Mouse (Mus musculus) ES-E14 (cell line): ENCODE data around the gene Gm4981. TPM values are rescaled to one million over a fixed set of nuclear protein-coding genes. Genes with fewer than 3 reads are reported as not detected.

Experiments used
- DNase-seq: peaks from one replicate; pipeline ENCODE4 v3.0.0-alpha.2; 2013; ENCODE audit warnings: low read depth, low spot score
- H3K27ac ChIP-seq: 2 replicates; pipeline ENCODE4 v1.5.1; 2012; ENCODE audit warnings: low read depth, mild to moderate bottlenecking, low read length, moderate library complexity, mixed read lengths; ENCODE audit not compliant: poor library complexity, insufficient read depth, severe bottlenecking
- H3K36me3 ChIP-seq: 2 replicates; pipeline ENCODE4 v1.6.1; 2012; ENCODE audit warnings: mild to moderate bottlenecking, low read length, moderate library complexity, mixed read lengths; ENCODE audit not compliant: control insufficient read depth, poor library complexity, insufficient read depth, severe bottlenecking
- H3K4me1 ChIP-seq, 2 experiments: fragments of 150-350 bp in 1 of 2; sonication (generic) in 1 of 2; 2 replicates each; pipeline ENCODE4 v1.6.1; 2012; ENCODE audit warnings: low read length in 2 of 2, mild to moderate bottlenecking in 1 of 2, mixed read lengths in 1 of 2; ENCODE audit not compliant: control insufficient read depth in 2 of 2, insufficient read depth in 2 of 2, poor library complexity in 1 of 2
- H3K4me3 ChIP-seq, 2 experiments: fragments of 150-350 bp in 1 of 2; sonication (generic) in 1 of 2; 2 replicates each; pipeline ENCODE4 v1.5.1; 2012; ENCODE audit warnings: low read length in 2 of 2, low read depth in 1 of 2, mild to moderate bottlenecking in 1 of 2, mixed read lengths in 1 of 2; ENCODE audit not compliant: insufficient read depth in 1 of 2, poor library complexity in 1 of 2, severe bottlenecking in 1 of 2
- H3K9ac ChIP-seq: 2 replicates; pipeline ENCODE4 v1.6.1; 2012; ENCODE audit warnings: low read depth, mild to moderate bottlenecking, low read length, mixed read lengths; ENCODE audit not compliant: poor library complexity, insufficient read depth, severe bottlenecking
- H3K9me3 ChIP-seq: fragments of 150-350 bp; sonication (generic); 2 replicates; pipeline ENCODE4 v1.6.1; 2012; ENCODE audit warnings: low read depth, mild to moderate bottlenecking, low read length; ENCODE audit not compliant: control insufficient read depth, insufficient read depth
- CHD2 ChIP-seq: IDR thresholded peaks from 2 replicates; pipeline ENCODE4 v1.6.1; 2014; ENCODE audit warnings: mild to moderate bottlenecking, low read depth, low read length, inconsistent platforms
- HCFC1 ChIP-seq: IDR thresholded peaks from 2 replicates; pipeline ENCODE4 v1.6.1; 2012; ENCODE audit warnings: low read length, inconsistent platforms, borderline replicate concordance; ENCODE audit not compliant: insufficient read depth
- MAFK ChIP-seq: IDR thresholded peaks from 2 replicates; pipeline ENCODE4 v1.6.1; 2014; ENCODE audit warnings: mild to moderate bottlenecking, low read depth, low read length, inconsistent platforms; ENCODE audit not compliant: insufficient read depth
- ZC3H11A ChIP-seq: IDR thresholded peaks from 2 replicates; pipeline ENCODE4 v1.6.1; 2012; ENCODE audit warnings: low read depth, mild to moderate bottlenecking, inconsistent platforms, low read length, borderline replicate concordance
- ZNF384 ChIP-seq: IDR thresholded peaks from 2 replicates; pipeline ENCODE4 v1.6.1; 2012; ENCODE audit warnings: low read depth, low read length, inconsistent platforms
- in situ Hi-C, 2 experiments: fragments of 600-800 bp; cut with MboI; formaldehyde crosslinking; loops; one replicate each; pipeline ENCODE4 v1.15.1; 2025; ENCODE audit warnings: low sequenced_read_pairs in 2 of 2, inconsistent platforms in 1 of 2; ENCODE audit not compliant: unreplicated experiment in 2 of 2
- total RNA-seq: library from RNA; depleted of rRNA; stranded (reverse); fragments of 300-350 nt; gene quantifications from 2 replicates; pipeline ENCODE4 v1.2.3, GENCODE M21; 2012

The Gm4981 gene
- total RNA-seq, 1 experiment, result 0.40 TPM

GRCm38 (mm10) chr10:58211213-58211612 is 25.3 kb downstream of the Gm4981 start:
- no peak overlapping the region for H3K9ac ChIP-seq
- in situ Hi-C loops, result no loop called here
- no peak overlapping the region for H3K4me3 ChIP-seq
- H3K4me1 ChIP-seq, result no peaks in the 10 kb centered on the region
- DNase-seq, result no peak
- no peaks in the 10 kb centered on the region for H3K36me3 ChIP-seq
- H3K27ac ChIP-seq, result no peak overlapping the region
- TF ChIP-seq ZNF384, result no peak
- TF ChIP-seq CHD2, result no peak
- no peak for TF ChIP-seq HCFC1
- TF ChIP-seq ZC3H11A, result no peak
- no peaks in the 10 kb centered on the region for H3K9me3 ChIP-seq

DNA sequence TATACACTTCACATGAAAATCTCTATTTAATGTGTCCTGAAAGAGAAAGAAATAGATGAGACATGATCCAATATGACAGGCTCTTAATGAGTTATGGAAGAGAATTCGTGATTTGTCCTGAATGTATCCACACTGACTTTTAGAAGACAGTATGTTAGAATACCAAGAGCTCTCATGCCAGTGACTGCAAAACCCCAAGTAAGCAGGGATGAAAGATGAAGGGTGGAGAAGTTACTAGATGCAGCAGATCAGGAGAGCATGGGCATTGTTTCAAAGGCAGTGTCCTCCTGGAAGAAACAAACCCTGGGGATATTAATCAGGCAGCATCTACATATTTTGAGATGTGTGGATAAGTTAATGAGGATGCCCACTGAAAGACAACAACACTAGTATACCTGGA is 26.0 kb downstream of the Gm4981 start:
- H3K9me3 ChIP-seq, result no peaks in the 10 kb centered on the region
- H3K4me1 ChIP-seq, result no peaks in the 10 kb centered on the region
- no peaks in the 10 kb centered on the region for H3K36me3 ChIP-seq
- no peak overlapping the region for H3K9ac ChIP-seq
- DNase-seq, result no peak
- no peak overlapping the region for H3K27ac ChIP-seq
- in situ Hi-C loops, result no loop called here
- H3K4me3 ChIP-seq, result no peak overlapping the region
- no peak for TF ChIP-seq CHD2
- no peak for TF ChIP-seq ZNF384
- TF ChIP-seq MAFK, result no peak
- no peak for TF ChIP-seq ZC3H11A
- TF ChIP-seq HCFC1, result no peak

GRCm38 (mm10) chr10:58209710-58210467 is 26.6 kb downstream of the Gm4981 start:
- no peak overlapping the region for H3K27ac ChIP-seq
- no peak for DNase-seq
- no peaks in the 10 kb centered on the region for H3K36me3 ChIP-seq
- no peaks in the 10 kb centered on the region for H3K9me3 ChIP-seq
- no peak overlapping the region for H3K4me3 ChIP-seq
- H3K9ac ChIP-seq, result no peak overlapping the region
- TF ChIP-seq ZNF384 (no peak), HCFC1 (no peak), MAFK (no peak)
- H3K4me1 ChIP-seq, result no peaks in the 10 kb centered on the region
- in situ Hi-C loops, result no loop called here

DNA sequence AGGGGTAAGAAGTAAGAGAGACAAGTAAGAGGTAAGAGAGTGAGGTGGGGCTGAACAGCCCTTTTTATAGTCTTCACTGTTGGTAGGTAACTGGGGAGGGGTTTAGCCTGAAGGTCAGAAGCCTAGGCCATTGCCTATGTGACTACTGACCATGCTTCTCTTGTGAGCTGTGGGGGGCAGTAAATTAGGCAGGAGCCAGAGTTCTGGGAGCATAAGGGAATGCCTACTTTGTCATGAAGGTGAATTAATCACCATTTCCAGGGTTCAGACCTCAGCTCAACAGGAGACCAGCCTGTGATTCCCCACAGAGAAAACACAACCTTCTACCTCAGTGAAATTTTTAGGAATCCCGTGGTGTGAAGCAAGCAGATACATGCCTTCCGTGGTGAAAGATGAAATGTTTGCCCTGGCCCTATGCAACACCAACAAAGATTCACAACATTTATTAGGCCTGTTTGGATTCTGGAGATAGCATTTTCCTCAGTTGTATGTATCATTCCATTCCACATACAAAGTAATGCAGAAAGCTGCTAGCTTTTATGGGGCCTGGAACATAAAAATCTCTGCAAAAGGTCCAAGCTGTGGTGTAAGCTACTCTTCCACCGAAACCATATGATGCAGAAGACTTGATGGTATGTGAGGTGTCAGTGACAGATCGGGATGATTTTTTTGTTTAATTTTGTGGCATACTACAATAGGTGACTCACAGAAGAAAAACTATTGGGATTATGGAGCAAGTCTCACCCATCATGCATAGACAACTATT is 29.7 kb downstream of the Gm4981 start:
- in situ Hi-C loops, result no loop called here
- H3K4me1 ChIP-seq, result no peaks in the 10 kb centered on the region
- no peak for DNase-seq
- H3K9me3 ChIP-seq, result no peaks in the 10 kb centered on the region
- H3K9ac ChIP-seq, result no peak overlapping the region
- H3K4me3 ChIP-seq, result no peak overlapping the region
- TF ChIP-seq CHD2 (no peak), ZC3H11A (no peak), HCFC1 (no peak)
- no peaks in the 10 kb centered on the region for H3K36me3 ChIP-seq
- H3K27ac ChIP-seq, result no peak overlapping the region
